ENCODE assay signal across 8 mouse cellular contexts in genomic region chr9:69899371-69899770, GRCm38 (mm10).
DNase-seq lines count a peak whose midpoint lies in the region; ATAC-seq and TF ChIP-seq lines count a peak whose summit lies in the region.

No protein-coding gene starts in this region.

- peak; percentile 76 for TF ChIP-seq CTCF in forebrain, postnatal 0 days (IDR thresholded peaks at IDR 0.05; ENCODE audit: low read depth)

- no peak overlapping the region for H3K27ac ChIP-seq in forebrain, postnatal 0 days (ENCODE audit: low read depth, low read length)
- H3K27ac ChIP-seq in midbrain, embryonic 10.5 days (replicated peaks), result no peak overlapping the region

- WGBS in forebrain, postnatal 0 days, result 18% methylated on average over 11 of the region's 11 CpGs
- 34% methylated on average over 11 of the region's 11 CpGs for whole genome bisulfite sequencing in midbrain, embryonic 10.5 days

- no peaks in the 10 kb centered on the region for H3K36me3 ChIP-seq in forebrain, postnatal 0 days (ENCODE audit: insufficient read depth)
- H3K36me3 ChIP-seq in midbrain, embryonic 10.5 days, result no peaks in the 10 kb centered on the region

- peak; percentile 79 for ATAC-seq in forebrain, postnatal 0 days
- ATAC-seq in monocyte, adult 5-6 weeks (replicated peaks; ENCODE audit: insufficient number of reproducible peaks, low FRiP score, low TSS enrichment, poor library complexity, severe bottlenecking), result no peak

- H3K27me3 ChIP-seq in forebrain, postnatal 0 days (ENCODE audit: insufficient read depth, low read length), result peaks cover 9% of the 10 kb centered on the region; the same call in 1 of the 2 replicates
- H3K27me3 ChIP-seq in midbrain, embryonic 10.5 days (ENCODE audit: low read depth, poor library complexity, severe bottlenecking), result peaks cover 14% of the 10 kb centered on the region; the same call in 1 of the 2 replicates

- peak overlapping the region; percentile 30; the same call in 1 of the 2 replicates for H3K4me2 ChIP-seq in forebrain, postnatal 0 days (ENCODE audit: low read depth)

- no peaks in the 10 kb centered on the region for H3K9me3 ChIP-seq in forebrain, postnatal 0 days (ENCODE audit: low read length)
- H3K9me3 ChIP-seq in midbrain, embryonic 10.5 days (replicated peaks), result no peaks in the 10 kb centered on the region

- DNase-seq in cerebellum, postnatal 4 days (ENCODE audit: low spot score in 2 of 2), result peak; percentile 42 to 65
- no peak for DNase-seq in cerebellum, adult 11 months
- peak; percentile 20 for DNase-seq in ovary, postnatal 36 days (ENCODE audit: low spot score)
- DNase-seq in ovary, adult 18-20 months (ENCODE audit: low spot score), result no peak
- DNase-seq in forebrain, postnatal 0 days, result peak; percentile 84
- peak; percentile 52 for DNase-seq in midbrain, embryonic 10.5 days (ENCODE audit: low spot score)
- DNase-seq in kidney, adult 8-10 months, result no peak

- H3K4me3 ChIP-seq in forebrain, postnatal 0 days (ENCODE audit: low read depth, low read length), result no peak overlapping the region
- H3K4me3 ChIP-seq in midbrain, embryonic 10.5 days, result peak overlapping the region; percentile 12; the same call in 1 of the 2 replicates

- H3K4me1 ChIP-seq in forebrain, postnatal 0 days (ENCODE audit: insufficient read depth), result no peaks in the 10 kb centered on the region
- H3K4me1 ChIP-seq in midbrain, embryonic 10.5 days, result peaks cover 16% of the 10 kb centered on the region

- H3K9ac ChIP-seq in forebrain, postnatal 0 days, result no peak overlapping the region

Comparison
In these comparisons a context has a peak if more than half of its experiments do, and no peak if none do; other contexts are left out.
1. DNase-seq: peak in cerebellum, postnatal 4 days (2 of 2), ovary, postnatal 36 days (single experiment), forebrain, postnatal 0 days (single experiment) and midbrain, embryonic 10.5 days (single experiment); none in cerebellum, adult 11 months (single experiment), ovary, adult 18-20 months (single experiment) and kidney, adult 8-10 months (0 of 2).